Mouse (Mus musculus): ENCODE results near the gene Rassf2. TPM values are rescaled to one million over a fixed set of nuclear protein-coding genes. Genes with fewer than 3 reads are reported as not detected.

Gene Rassf2
- polyA plus RNA-seq, 1 experiment from 2014 or later: 3.1 TPM

GRCm38 (mm10) chr2:132055349-132055753 lies 25.3 kb upstream of the Rassf2 start:
- Histone ChIP-seq H3K9ac (ENCODE audit: low read depth, low read length) (no peak overlapping the region), H3K4me1 (ENCODE audit: control insufficient read depth, insufficient read depth, low read length) (peaks cover 18% of the 10 kb centered on the region), H3K27ac (ENCODE audit: low read depth, low read length) (peak overlapping the region; percentile 24; the same call in 1 of the 2 replicates), H3K27me3 (ENCODE audit: control insufficient read depth, insufficient read depth, low read length) (no peaks in the 10 kb centered on the region), H3K36me3 (ENCODE audit: control insufficient read depth, insufficient read depth, low read length) (0 out of 2 replicates have a peak, but pooled peaks cover 2% of the 10 kb centered on the region), H3K9me3 (replicated peaks; ENCODE audit: control insufficient read depth, low read length) (no peaks in the 10 kb centered on the region), H3K4me3 (ENCODE audit: low read depth, low read length) (no peak overlapping the region), H3K4me2 (no peak overlapping the region)
- no peak for ATAC-seq (replicated peaks; ENCODE audit: insufficient number of reproducible peaks, low FRiP score, low TSS enrichment)
- WGBS (ENCODE audit: insufficient replicate concordance): 37% methylated on average over 8 of the region's 8 CpGs

GRCm38 (mm10) chr2:132053824-132054223 lies 23.8 kb upstream of the Rassf2 start:
- H3K27ac ChIP-seq (ENCODE audit: low read depth, low read length): no peak overlapping the region
- H3K27me3 ChIP-seq (ENCODE audit: control insufficient read depth, insufficient read depth, low read length): no peaks in the 10 kb centered on the region
- ATAC-seq (replicated peaks; ENCODE audit: insufficient number of reproducible peaks, low FRiP score, low TSS enrichment): no peak
- H3K9ac ChIP-seq (ENCODE audit: low read depth, low read length): no peak overlapping the region
- H3K9me3 ChIP-seq (replicated peaks; ENCODE audit: control insufficient read depth, low read length): no peaks in the 10 kb centered on the region
- H3K4me2 ChIP-seq: no peak overlapping the region
- 0 out of 2 replicates have a peak, but pooled peaks cover 2% of the 10 kb centered on the region for H3K36me3 ChIP-seq (ENCODE audit: control insufficient read depth, insufficient read depth, low read length)
- H3K4me1 ChIP-seq (ENCODE audit: control insufficient read depth, insufficient read depth, low read length): peaks cover 18% of the 10 kb centered on the region
- H3K4me3 ChIP-seq (ENCODE audit: low read depth, low read length): no peak overlapping the region
- WGBS (ENCODE audit: insufficient replicate concordance): 86% methylated on average over 4 of the region's 4 CpGs

GRCm38 (mm10) chr2:132051798-132052197 lies 21.7 kb upstream of the Rassf2 start:
- no peak for ATAC-seq (replicated peaks; ENCODE audit: insufficient number of reproducible peaks, low FRiP score, low TSS enrichment)

GRCm38 (mm10) chr2:132049921-132050320 lies 19.9 kb upstream of the Rassf2 start:
- H3K9ac ChIP-seq (ENCODE audit: low read depth, low read length): no peak overlapping the region
- no peak overlapping the region for H3K4me3 ChIP-seq (ENCODE audit: low read depth, low read length)
- H3K27me3 ChIP-seq (ENCODE audit: control insufficient read depth, insufficient read depth, low read length): no peaks in the 10 kb centered on the region
- ATAC-seq (replicated peaks; ENCODE audit: insufficient number of reproducible peaks, low FRiP score, low TSS enrichment): no peak
- no peaks in the 10 kb centered on the region for H3K9me3 ChIP-seq (replicated peaks; ENCODE audit: control insufficient read depth, low read length)
- H3K27ac ChIP-seq (ENCODE audit: low read depth, low read length): no peak overlapping the region
- H3K36me3 ChIP-seq (ENCODE audit: control insufficient read depth, insufficient read depth, low read length): no peaks in the 10 kb centered on the region
- 25% methylated on average over 3 of the region's 3 CpGs for WGBS (ENCODE audit: insufficient replicate concordance)
- H3K4me2 ChIP-seq: no peak overlapping the region
- H3K4me1 ChIP-seq (ENCODE audit: control insufficient read depth, insufficient read depth, low read length): peaks cover 3% of the 10 kb centered on the region

More at GRCm38 (mm10) chr2:132051798-132052197, 21.7 kb upstream of the Rassf2 start:
- 56% methylated on average over 5 of the region's 5 CpGs for WGBS (ENCODE audit: insufficient replicate concordance)
- Histone ChIP-seq H3K9me3 (replicated peaks; ENCODE audit: control insufficient read depth, low read length) (no peaks in the 10 kb centered on the region), H3K4me3 (ENCODE audit: low read depth, low read length) (no peak overlapping the region), H3K4me2 (no peak overlapping the region), H3K27ac (ENCODE audit: low read depth, low read length) (no peak overlapping the region), H3K27me3 (ENCODE audit: control insufficient read depth, insufficient read depth, low read length) (no peaks in the 10 kb centered on the region), H3K4me1 (ENCODE audit: control insufficient read depth, insufficient read depth, low read length) (peaks cover 18% of the 10 kb centered on the region), H3K36me3 (ENCODE audit: control insufficient read depth, insufficient read depth, low read length) (no peaks in the 10 kb centered on the region), H3K9ac (ENCODE audit: low read depth, low read length) (no peak overlapping the region)

- H3K36me3 ChIP-seq (ENCODE audit: control insufficient read depth, insufficient read depth, low read length): no peaks in the 10 kb centered on the region
- no peaks in the 10 kb centered on the region for H3K27me3 ChIP-seq (ENCODE audit: control insufficient read depth, insufficient read depth, low read length)
- H3K27ac ChIP-seq (ENCODE audit: low read depth, low read length): no peak overlapping the region
- no peaks in the 10 kb centered on the region for H3K9me3 ChIP-seq (replicated peaks; ENCODE audit: control insufficient read depth, low read length)
- no peak overlapping the region for H3K9ac ChIP-seq (ENCODE audit: low read depth, low read length)
- WGBS (ENCODE audit: insufficient replicate concordance): 61% methylated on average over 3 of the region's 3 CpGs
- H3K4me3 ChIP-seq (ENCODE audit: low read depth, low read length): no peak overlapping the region
- H3K4me1 ChIP-seq (ENCODE audit: control insufficient read depth, insufficient read depth, low read length): no peaks in the 10 kb centered on the region
- ATAC-seq (replicated peaks; ENCODE audit: insufficient number of reproducible peaks, low FRiP score, low TSS enrichment): no peak
- H3K4me2 ChIP-seq: no peak overlapping the region
Measured at GRCm38 (mm10) chr2:132049491-132049890, 19.4 kb upstream of the Rassf2 start.

- no peak for ATAC-seq (replicated peaks; ENCODE audit: insufficient number of reproducible peaks, low FRiP score, low TSS enrichment)
- H3K4me1 ChIP-seq (ENCODE audit: control insufficient read depth, insufficient read depth, low read length): peaks cover 5% of the 10 kb centered on the region
Measured at GRCm38 (mm10) chr2:132048143-132048772, 18.2 kb upstream of the Rassf2 start.

GRCm38 (mm10) chr2:132047364-132047763 lies 17.3 kb upstream of the Rassf2 start:
- H3K27ac ChIP-seq (ENCODE audit: low read depth, low read length): no peak overlapping the region
- no peaks in the 10 kb centered on the region for H3K27me3 ChIP-seq (ENCODE audit: control insufficient read depth, insufficient read depth, low read length)
- H3K4me2 ChIP-seq: no peak overlapping the region
- no peak for ATAC-seq (replicated peaks; ENCODE audit: insufficient number of reproducible peaks, low FRiP score, low TSS enrichment)
- H3K4me1 ChIP-seq (ENCODE audit: control insufficient read depth, insufficient read depth, low read length): peaks cover 11% of the 10 kb centered on the region
- no peaks in the 10 kb centered on the region for H3K9me3 ChIP-seq (replicated peaks; ENCODE audit: control insufficient read depth, low read length)
- WGBS (ENCODE audit: insufficient replicate concordance): 65% methylated on average over 4 of the region's 4 CpGs
- no peaks in the 10 kb centered on the region for H3K36me3 ChIP-seq (ENCODE audit: control insufficient read depth, insufficient read depth, low read length)
- H3K9ac ChIP-seq (ENCODE audit: low read depth, low read length): no peak overlapping the region
- H3K4me3 ChIP-seq (ENCODE audit: low read depth, low read length): no peak overlapping the region

More at GRCm38 (mm10) chr2:132048143-132048772, 18.2 kb upstream of the Rassf2 start:
- Histone ChIP-seq H3K27me3 (ENCODE audit: control insufficient read depth, insufficient read depth, low read length) (no peaks in the 10 kb centered on the region), H3K36me3 (ENCODE audit: control insufficient read depth, insufficient read depth, low read length) (no peaks in the 10 kb centered on the region), H3K9ac (ENCODE audit: low read depth, low read length) (no peak overlapping the region), H3K4me3 (ENCODE audit: low read depth, low read length) (no peak overlapping the region), H3K9me3 (replicated peaks; ENCODE audit: control insufficient read depth, low read length) (no peaks in the 10 kb centered on the region), H3K4me2 (no peak overlapping the region), H3K27ac (ENCODE audit: low read depth, low read length) (no peak overlapping the region)
- 73% methylated on average over 11 of the region's 11 CpGs for WGBS (ENCODE audit: insufficient replicate concordance)

- Histone ChIP-seq H3K9ac (ENCODE audit: low read depth, low read length) (no peak overlapping the region), H3K27me3 (ENCODE audit: control insufficient read depth, insufficient read depth, low read length) (no peaks in the 10 kb centered on the region), H3K4me3 (ENCODE audit: low read depth, low read length) (no peak overlapping the region), H3K9me3 (replicated peaks; ENCODE audit: control insufficient read depth, low read length) (no peaks in the 10 kb centered on the region), H3K27ac (ENCODE audit: low read depth, low read length) (no peak overlapping the region), H3K4me2 (no peak overlapping the region), H3K4me1 (ENCODE audit: control insufficient read depth, insufficient read depth, low read length) (peaks cover 11% of the 10 kb centered on the region), H3K36me3 (ENCODE audit: control insufficient read depth, insufficient read depth, low read length) (no peaks in the 10 kb centered on the region)
- ATAC-seq (replicated peaks; ENCODE audit: insufficient number of reproducible peaks, low FRiP score, low TSS enrichment): no peak
- WGBS (ENCODE audit: insufficient replicate concordance): 90% methylated on average over 4 of the region's 4 CpGs
Measured at GRCm38 (mm10) chr2:132046659-132047058, 16.6 kb upstream of the Rassf2 start.

Measured in heart, embryonic 11.5 days (tissue).